Mouse (Mus musculus) common myeloid progenitor, adult 5-6 weeks (primary cell): Measurements from ENCODE around the gene Gm28036. TPM values are rescaled to one million over a fixed set of nuclear protein-coding genes. Genes with fewer than 3 reads are reported as not detected.

Experiments used
- total RNA-seq: library from RNA; stranded (forward); fragments of 200-1000, 187-1606 nt; gene quantifications from 2 replicates; pipeline ENCODE4 v1.2.3, GENCODE M21; 2017

The Gm28036 gene
- total RNA-seq, 1 experiment from 2014 or later = 32.1 TPM

Other genes starting within 250 kb of the Gm28036 start
- 58.5 and 105 TPM in 2 replicates for gene Uqcc1, start 196.8 kb downstream of the Gm28036 start, total RNA-seq
- gene Gm15557, start 186.4 kb downstream of the Gm28036 start, total RNA-seq = not detected in 2 replicates
- not detected in 2 replicates for gene Gdf5, start 181.7 kb downstream of the Gm28036 start, total RNA-seq
- 36.6 and 46.4 TPM in 2 replicates for gene Cep250, start 170.6 kb downstream of the Gm28036 start, total RNA-seq
- 4.3 TPM in 1 of 2 replicates, not detected in the other for gene 6430550D23Rik, start 119.1 kb downstream of the Gm28036 start, total RNA-seq
- gene Ergic3, start 119.0 kb downstream of the Gm28036 start, total RNA-seq = 55.3 and 84.7 TPM in 2 replicates
- gene Fer1l4, start 74.1 kb downstream of the Gm28036 start, total RNA-seq = not detected in 2 replicates
- gene Spag4, start 61.9 kb downstream of the Gm28036 start, total RNA-seq = 2.4 and 2.6 TPM in 2 replicates
- 19.7 and 22.7 TPM in 2 replicates for gene Cpne1, start 15.1 kb downstream of the Gm28036 start, total RNA-seq
- gene Rbm12, start 15.1 kb downstream of the Gm28036 start, total RNA-seq = 41.2 and 51.7 TPM in 2 replicates
- gene Romo1, start 16.9 kb upstream of the Gm28036 start, total RNA-seq = 15.8 and 28.5 TPM in 2 replicates
- gene Nfs1, start 17.1 kb upstream of the Gm28036 start, total RNA-seq = 43.2 and 47.0 TPM in 2 replicates
- gene Rbm39, start 53.1 kb upstream of the Gm28036 start, total RNA-seq = 689 and 779 TPM in 2 replicates
- gene Phf20, start 69.4 kb upstream of the Gm28036 start, total RNA-seq = 75.0 and 79.0 TPM in 2 replicates
- 5.8 and 6.7 TPM in 2 replicates for gene Cnbd2, start 185.2 kb upstream of the Gm28036 start, total RNA-seq
- gene Scand1, start 185.6 kb upstream of the Gm28036 start, total RNA-seq = 4.9 and 12.3 TPM in 2 replicates